Mouse (Mus musculus) G1E (cell line): Measurements from ENCODE around the gene Rara.

Source experiments
- CTCF ChIP-seq: IDR thresholded peaks from 2 replicates; pipeline ENCODE4 v1.5.1; 2012; ENCODE audit warnings: low read depth, low read length, inconsistent platforms, mixed read lengths
- TAL1 ChIP-seq: conservative IDR thresholded peaks from 2 replicates; pipeline ENCODE4 v1.6.1; 2012; ENCODE audit warnings: low read depth, low read length, inconsistent platforms, mixed read lengths

DNA sequence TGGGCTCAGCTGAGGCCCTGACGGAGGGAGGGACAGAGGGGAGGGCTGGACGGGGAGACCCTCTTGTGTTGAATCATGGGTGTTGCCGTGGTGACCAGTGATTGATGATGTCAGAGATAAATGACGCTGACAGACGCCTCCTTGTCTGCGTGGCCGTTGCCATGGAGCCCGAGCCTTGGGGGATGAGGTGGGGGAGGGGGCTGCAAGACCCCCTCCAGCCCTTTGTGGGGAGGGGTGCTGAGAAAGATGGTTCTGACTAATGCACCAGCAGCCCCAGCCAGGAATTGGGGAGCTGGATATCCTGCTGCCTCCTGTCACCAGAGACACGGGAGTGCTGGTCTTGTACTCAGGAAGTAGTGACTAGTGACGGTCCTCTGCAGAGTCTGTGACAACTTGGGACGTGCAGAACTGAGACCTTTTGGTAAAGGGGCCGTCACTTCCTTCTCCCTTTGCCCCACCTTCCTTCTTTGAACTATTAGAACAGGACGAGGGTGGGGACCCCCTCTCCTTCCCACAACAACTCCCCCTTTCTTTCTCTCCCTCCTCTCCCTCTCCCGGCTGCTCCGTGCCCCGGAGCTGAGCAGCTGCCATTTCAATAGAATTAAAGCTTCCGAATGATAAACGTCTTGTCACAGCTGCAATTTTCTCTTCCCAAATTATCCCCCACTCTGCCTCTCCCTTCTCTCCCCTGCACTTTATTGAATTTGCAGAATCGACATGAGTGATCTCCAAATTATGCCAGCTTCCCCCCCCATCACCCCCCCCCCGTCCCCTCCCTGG lies 41.3 kb downstream of the Rara start:
- TF ChIP-seq TAL1, result no peak
- no peak for TF ChIP-seq CTCF
